Mouse (Mus musculus): ENCODE measurements around the gene Olfr881. TPM values are rescaled to one million over a fixed set of nuclear protein-coding genes. Genes with fewer than 3 reads are reported as not detected.

The Olfr881 gene
- polyA plus RNA-seq (2015; fragmentation: Nextera tagmentation; extraction: Ambion mirVana), result not detected in 2 replicates

DNA sequence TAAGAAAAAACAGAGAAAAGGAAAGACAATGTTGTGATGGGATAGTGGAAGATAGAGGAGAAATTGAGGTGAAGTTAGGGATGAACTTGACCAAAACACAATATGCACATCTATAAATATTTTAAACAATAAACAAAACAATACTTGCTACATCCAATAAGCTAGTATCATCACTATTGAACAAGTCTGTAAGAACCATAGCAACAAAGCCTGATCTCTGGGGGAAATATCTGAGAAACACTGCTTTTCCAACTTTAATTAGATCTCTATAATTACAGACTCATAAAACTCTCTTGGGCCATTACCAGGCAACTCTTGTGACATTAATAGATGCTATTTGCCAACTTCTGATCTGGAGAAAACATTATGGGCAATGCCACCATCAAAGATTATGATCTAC is at the start of gene Olfr881:
Olfr881 (plus strand) TSS at position 301 of the 400 bp plus-strand sequence.
- H3K27me3 ChIP-seq, result no peaks in the 10 kb centered on the region
- no peak within 1 kb of the TSS for H3K4me2 ChIP-seq (replicated peaks)

DNA sequence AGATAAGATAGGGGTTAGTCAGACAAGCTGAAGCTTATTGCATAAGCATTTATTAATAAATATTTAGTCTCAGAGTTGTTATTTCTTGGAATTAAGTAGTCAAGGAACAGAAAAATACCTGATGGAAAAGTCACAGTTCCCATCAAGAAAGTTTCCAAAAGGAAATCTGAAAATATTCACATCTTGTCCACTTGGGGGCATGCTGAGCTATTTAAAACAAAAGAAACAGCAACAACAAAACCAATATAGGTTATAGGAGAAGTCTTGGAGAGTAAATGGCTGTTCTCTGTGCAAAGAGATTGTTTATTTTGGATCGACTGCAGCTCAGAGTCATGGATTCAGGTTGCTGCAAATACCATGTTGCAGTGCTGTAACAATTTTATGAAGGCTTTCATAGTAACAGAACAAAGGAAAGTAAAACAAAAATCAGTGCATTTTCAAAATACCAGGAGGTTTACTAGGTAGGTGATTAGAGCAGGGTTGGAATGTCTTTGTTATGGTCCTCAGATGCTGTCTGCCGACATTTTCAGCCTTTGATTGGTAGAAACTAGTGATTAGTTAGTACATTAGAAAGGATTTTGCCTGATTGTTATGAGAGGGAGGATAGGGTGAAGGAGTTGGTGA is 7.1 kb downstream of the Olfr881 start:
- Histone ChIP-seq H3K9me3 (no peaks in the 10 kb centered on the region), H3K27me3 (no peaks in the 10 kb centered on the region), H3K36me3 (no peaks in the 10 kb centered on the region), H3K9ac (replicated peaks) (no peak overlapping the region), H3K4me2 (replicated peaks) (no peak overlapping the region), H3K27ac (replicated peaks) (no peak overlapping the region), H3K4me1 (no peaks in the 10 kb centered on the region), H3K4me3 (no peak overlapping the region)
- ATAC-seq (replicated peaks), result no peak
- WGBS, result 46% methylated on average over 2 of the region's 2 CpGs

More for the DNA sequence above, at the start of gene Olfr881:
- H3K9me3 ChIP-seq, result no peaks in the 10 kb centered on the region
- ATAC-seq (replicated peaks), result no peak
- H3K36me3 ChIP-seq, result no peaks in the 10 kb centered on the region
- no peak within 1 kb of the TSS for H3K9ac ChIP-seq (replicated peaks)
- no peak within 1 kb of the TSS for H3K4me3 ChIP-seq
- no peaks in the 10 kb centered on the region for H3K4me1 ChIP-seq
- H3K27ac ChIP-seq (replicated peaks), result no peak within 1 kb of the TSS

DNA sequence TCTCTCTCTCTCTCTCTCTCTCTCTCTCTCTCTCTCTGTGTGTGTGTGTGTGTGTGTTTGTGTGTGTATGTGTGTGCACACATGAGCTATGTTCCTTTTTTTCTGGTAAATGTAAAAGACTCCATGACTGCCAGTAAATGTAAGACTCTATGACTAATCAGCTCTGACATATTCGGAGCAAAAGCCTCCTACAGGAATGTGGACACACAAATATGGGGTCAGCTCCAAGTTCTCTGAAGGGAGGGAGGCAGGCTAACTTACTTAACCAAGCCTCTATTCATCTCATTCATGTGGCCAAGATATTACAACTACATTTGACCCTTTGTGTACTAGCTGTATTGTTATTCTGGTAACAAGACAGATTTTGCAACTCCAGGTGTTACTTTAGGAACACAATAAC is 8.4 kb downstream of the Olfr881 start:
- H3K4me2 ChIP-seq (replicated peaks), result no peak overlapping the region
- no peak for ATAC-seq (replicated peaks)
- H3K4me3 ChIP-seq, result no peak overlapping the region
- no peak overlapping the region for H3K9ac ChIP-seq (replicated peaks)
- H3K9me3 ChIP-seq, result no peaks in the 10 kb centered on the region
- no peak overlapping the region for H3K27ac ChIP-seq (replicated peaks)
- no peaks in the 10 kb centered on the region for H3K27me3 ChIP-seq
- no peaks in the 10 kb centered on the region for H3K36me3 ChIP-seq
- no peaks in the 10 kb centered on the region for H3K4me1 ChIP-seq
- 59% methylated on average over 1 of the region's 1 CpGs for WGBS

DNA sequence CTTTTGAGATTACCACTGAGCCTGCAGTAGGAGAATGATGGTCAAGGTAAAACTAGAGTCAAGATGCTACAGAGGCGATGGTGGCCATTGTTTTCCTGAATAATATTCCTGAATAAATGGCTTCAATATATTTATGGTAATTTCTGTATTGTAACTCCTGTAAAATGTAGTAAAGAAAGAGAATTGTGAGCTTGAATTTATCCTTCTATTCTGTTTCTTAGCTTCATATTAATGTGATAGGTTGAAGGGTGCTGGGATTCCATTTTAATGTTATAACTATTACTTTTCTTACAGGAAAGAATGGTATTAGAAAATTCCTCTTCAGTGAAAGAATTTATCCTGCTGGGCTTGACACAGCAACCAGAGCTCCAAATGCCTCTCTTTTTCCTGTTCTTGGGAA is 33.9 kb downstream of the Olfr881 start, which contains the start of gene Olfr883:
Olfr883 (plus strand) TSS at position 301 of the 400 bp plus-strand sequence.
- no peaks in the 10 kb centered on the region for H3K36me3 ChIP-seq
- no peak for ATAC-seq (replicated peaks)
- H3K4me1 ChIP-seq, result no peaks in the 10 kb centered on the region
- H3K9ac ChIP-seq (replicated peaks), result no peak within 1 kb of the TSS
- H3K27ac ChIP-seq (replicated peaks), result no peak within 1 kb of the TSS
- H3K4me2 ChIP-seq (replicated peaks), result no peak within 1 kb of the TSS
- WGBS, result 84% methylated on average over 1 of the region's 1 CpGs
- H3K27me3 ChIP-seq, result no peaks in the 10 kb centered on the region
- H3K4me3 ChIP-seq, result no peak within 1 kb of the TSS
- H3K9me3 ChIP-seq, result no peaks in the 10 kb centered on the region

Other genes with a start within 250 kb of the Olfr881 start
- gene Olfr874, start 246.7 kb upstream of the Olfr881 start, polyA plus RNA-seq (2015; fragmentation: Nextera tagmentation; extraction: Ambion mirVana), result not detected in 2 replicates
- gene Olfr875, start 220.0 kb upstream of the Olfr881 start, polyA plus RNA-seq (2015; fragmentation: Nextera tagmentation; extraction: Ambion mirVana), result not detected in 2 replicates
- gene Olfr876, start 188.8 kb upstream of the Olfr881 start, polyA plus RNA-seq (2015; fragmentation: Nextera tagmentation; extraction: Ambion mirVana), result not detected in 2 replicates
- gene Olfr877, start 137.6 kb upstream of the Olfr881 start, polyA plus RNA-seq (2015; fragmentation: Nextera tagmentation; extraction: Ambion mirVana), result not detected in 2 replicates
- gene Olfr145, start 95.1 kb upstream of the Olfr881 start, polyA plus RNA-seq (2015; fragmentation: Nextera tagmentation; extraction: Ambion mirVana), result not detected in 2 replicates
- not detected in 2 replicates for gene Olfr878, start 74.0 kb upstream of the Olfr881 start, polyA plus RNA-seq (2015; fragmentation: Nextera tagmentation; extraction: Ambion mirVana)
- not detected in 2 replicates for gene Olfr883, start 34.0 kb downstream of the Olfr881 start, polyA plus RNA-seq (2015; fragmentation: Nextera tagmentation; extraction: Ambion mirVana)
- not detected in 2 replicates for gene Olfr884, start 54.7 kb downstream of the Olfr881 start, polyA plus RNA-seq (2015; fragmentation: Nextera tagmentation; extraction: Ambion mirVana)
- gene Olfr885, start 69.5 kb downstream of the Olfr881 start, polyA plus RNA-seq (2015; fragmentation: Nextera tagmentation; extraction: Ambion mirVana), result not detected in 2 replicates
- gene Olfr887, start 92.2 kb downstream of the Olfr881 start, polyA plus RNA-seq (2015; fragmentation: Nextera tagmentation; extraction: Ambion mirVana), result not detected in 2 replicates
- not detected in 2 replicates for gene Olfr888, start 116.3 kb downstream of the Olfr881 start, polyA plus RNA-seq (2015; fragmentation: Nextera tagmentation; extraction: Ambion mirVana)
- gene Olfr889, start 123.4 kb downstream of the Olfr881 start, polyA plus RNA-seq (2015; fragmentation: Nextera tagmentation; extraction: Ambion mirVana), result 0.03 and 0.10 TPM in 2 replicates
- gene Olfr890, start 150.7 kb downstream of the Olfr881 start, polyA plus RNA-seq (2015; fragmentation: Nextera tagmentation; extraction: Ambion mirVana), result not detected in 2 replicates
- not detected in 2 replicates for gene Olfr891, start 189.0 kb downstream of the Olfr881 start, polyA plus RNA-seq (2015; fragmentation: Nextera tagmentation; extraction: Ambion mirVana)
- gene Olfr893, start 216.5 kb downstream of the Olfr881 start, polyA plus RNA-seq (2015; fragmentation: Nextera tagmentation; extraction: Ambion mirVana), result not detected in 2 replicates
- gene Olfr894, start 226.2 kb downstream of the Olfr881 start, polyA plus RNA-seq (2015; fragmentation: Nextera tagmentation; extraction: Ambion mirVana), result not detected in 2 replicates

Data from forebrain, embryonic 15.5 days (tissue).